Mouse (Mus musculus) right cerebral cortex, postnatal 36 days (tissue): Measurements from ENCODE around the gene Selenow.
"Not testable (repeated sequence)": the region's sequence is repeated elsewhere in the genome, so short reads cannot be mapped to it uniquely, and the experiment has no call there.

Experiments used
- DNase-seq, 2 experiments: peaks; one replicate each; pipeline ENCODE4 v3.0.0; 2022; ENCODE audit warnings: low spot score in 2 of 2, mixed read lengths in 1 of 2

Gene Selenow

DNA sequence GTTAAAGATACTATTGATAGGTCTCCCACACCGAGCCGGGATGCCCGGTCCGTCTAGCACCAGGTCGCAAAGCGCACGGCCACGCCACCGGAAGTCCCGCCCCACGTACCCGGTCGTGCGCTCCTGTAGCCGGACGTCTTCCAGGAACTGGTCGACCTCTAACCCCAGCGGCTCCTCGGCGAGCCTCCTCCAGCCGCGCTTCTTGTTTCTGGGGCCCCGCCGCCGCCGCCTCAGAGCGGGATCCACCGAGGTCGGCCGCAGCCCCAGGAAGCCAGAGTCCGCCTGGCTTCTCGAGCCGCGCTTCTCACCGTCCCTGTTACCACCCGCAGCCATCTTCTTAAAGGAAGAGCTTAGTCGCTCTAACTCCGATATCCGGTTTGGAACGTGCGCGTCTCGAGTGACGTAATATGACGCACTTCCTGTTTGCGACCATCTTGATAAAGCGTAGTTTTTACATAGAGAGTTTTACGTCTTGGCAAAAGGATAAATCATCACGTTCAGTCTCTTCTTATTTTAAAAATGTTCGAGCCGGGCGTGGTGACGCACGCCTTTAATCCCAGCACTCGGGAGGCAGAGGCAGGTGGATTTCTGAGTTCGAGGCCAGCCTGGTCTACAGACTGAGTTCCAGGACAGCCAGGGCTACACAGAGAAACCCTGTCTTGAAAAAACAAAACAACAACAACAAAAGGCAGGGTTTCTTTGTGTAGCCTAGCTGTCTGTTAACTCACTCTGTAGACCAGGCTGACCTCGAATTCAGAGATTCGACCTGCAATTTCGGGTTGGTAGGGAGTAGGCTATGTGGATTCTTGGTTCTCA is 23.7 kb upstream of the Selenow start, which contains the start of gene Nop53:
Gene Nop53 (minus strand): TSS at position 354 of the 816 bp plus-strand sequence.
- DNase-seq, result peak; percentile 94

DNA sequence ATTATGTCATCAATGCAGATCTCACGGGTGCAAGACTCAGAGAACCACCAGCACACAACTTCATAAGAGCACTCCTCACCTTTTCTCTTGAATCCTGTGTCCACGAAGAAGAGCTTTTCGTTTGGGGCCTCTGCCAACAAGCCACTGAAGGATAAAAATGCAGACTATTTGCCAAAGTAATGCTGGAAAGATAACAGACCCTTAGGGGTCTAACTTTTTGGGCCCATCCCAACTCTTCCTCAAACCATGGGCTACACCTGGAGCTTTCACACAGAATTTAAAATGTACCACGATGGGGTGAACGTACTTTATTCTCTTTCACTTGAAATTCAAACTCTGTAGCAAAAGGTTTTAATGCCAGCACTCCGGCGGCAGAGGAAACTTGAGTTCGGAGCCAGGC is 23.0 kb upstream of the Selenow start:
- DNase-seq, result no peak

GRCm38 (mm10) chr7:15944311-15944710 is 22.1 kb upstream of the Selenow start:
- DNase-seq, result no peak

DNA sequence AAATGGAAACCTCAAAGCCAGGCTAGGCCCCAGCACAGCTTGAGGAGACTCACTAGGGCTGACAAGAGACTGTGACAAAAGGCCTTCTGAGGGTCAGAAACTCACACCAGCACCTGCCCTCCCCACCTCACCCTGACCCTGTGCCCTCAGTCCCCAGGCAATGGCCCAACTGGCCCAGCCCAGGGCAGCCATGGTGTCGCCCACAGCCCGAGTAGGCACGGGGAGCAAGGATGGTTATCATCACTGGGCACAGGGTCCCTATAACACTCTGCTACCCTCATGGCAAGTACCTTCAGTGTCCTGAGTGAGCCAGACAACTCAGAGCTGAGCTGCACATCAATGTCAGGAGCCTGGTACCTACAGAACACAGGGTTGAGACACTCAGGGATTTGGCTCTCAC is 16.4 kb upstream of the Selenow start:
- DNase-seq, result no peak

- DNase-seq, result no peak
Measured at GRCm38 (mm10) chr7:15937491-15937890, 15.3 kb upstream of the Selenow start.

- DNase-seq, result peak; percentile 34 to 84
Measured at GRCm38 (mm10) chr7:15933437-15934359, 11.5 kb upstream of the Selenow start.

DNA sequence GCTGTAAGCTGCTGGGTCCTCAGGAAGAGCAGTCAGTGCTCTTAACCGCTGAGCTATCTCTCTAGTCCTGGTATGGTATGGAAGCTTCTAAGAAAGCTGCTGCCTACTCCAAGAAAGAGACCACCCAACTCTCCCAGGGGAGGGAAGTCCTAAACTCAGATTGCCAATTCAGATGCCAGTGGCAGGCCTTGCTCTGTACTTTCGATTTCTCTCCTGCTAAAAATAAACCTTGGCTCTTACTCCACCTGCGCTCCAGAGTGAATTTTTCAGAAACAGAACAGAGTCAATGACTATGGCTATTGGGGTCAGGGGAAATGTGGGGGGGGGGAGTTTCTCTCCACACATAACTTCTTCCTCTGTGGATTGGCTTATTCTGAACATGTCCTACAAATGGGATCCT is 9.4 kb upstream of the Selenow start:
- no peak for DNase-seq

GRCm38 (mm10) chr7:15930543-15930942 is 8.3 kb upstream of the Selenow start:
- no peak for DNase-seq

DNA sequence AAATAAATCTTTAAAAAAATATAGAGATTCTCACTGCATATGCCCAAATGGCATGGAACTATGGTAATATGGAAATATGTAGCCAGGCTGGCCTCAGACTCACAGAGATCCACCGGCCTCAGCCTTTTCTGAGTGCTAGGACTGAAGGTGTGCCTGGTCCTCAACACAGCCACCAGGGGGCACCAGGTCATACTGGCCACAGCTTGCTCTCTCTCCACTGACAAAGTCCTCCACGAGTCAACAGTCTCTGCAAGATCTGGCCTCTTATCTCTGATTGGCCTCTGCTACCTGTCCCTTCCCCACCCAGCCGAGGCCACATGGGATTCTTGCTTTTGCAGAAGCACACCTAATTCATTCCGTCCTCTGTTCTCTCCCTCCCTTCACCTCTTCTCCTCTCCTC is 7.7 kb upstream of the Selenow start:
- DNase-seq, result no peak

DNA sequence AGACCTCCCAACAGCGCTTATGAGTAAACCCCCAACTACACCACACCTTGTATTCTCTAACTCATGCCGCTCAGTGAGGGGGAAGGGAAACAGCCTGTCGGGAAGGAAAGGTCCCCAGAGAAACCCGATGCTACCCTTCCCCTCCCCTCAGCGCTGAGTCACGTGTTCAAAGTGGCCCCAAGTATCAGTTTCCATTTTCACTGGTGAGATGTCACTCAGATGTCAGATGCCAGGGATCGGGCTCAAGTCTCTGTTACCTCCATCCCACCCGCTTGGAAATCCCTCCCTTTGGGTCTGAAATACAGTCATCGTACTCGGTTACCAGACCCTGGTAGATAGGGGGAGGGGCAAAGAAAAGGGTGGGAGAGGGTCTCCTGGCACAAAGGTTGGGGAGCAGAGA is 406 bp downstream of the Selenow start:
- no peak for DNase-seq

- no peak for DNase-seq
Measured at GRCm38 (mm10) chr7:15920645-15921190, 1.5 kb downstream of the Selenow start.

DNA sequence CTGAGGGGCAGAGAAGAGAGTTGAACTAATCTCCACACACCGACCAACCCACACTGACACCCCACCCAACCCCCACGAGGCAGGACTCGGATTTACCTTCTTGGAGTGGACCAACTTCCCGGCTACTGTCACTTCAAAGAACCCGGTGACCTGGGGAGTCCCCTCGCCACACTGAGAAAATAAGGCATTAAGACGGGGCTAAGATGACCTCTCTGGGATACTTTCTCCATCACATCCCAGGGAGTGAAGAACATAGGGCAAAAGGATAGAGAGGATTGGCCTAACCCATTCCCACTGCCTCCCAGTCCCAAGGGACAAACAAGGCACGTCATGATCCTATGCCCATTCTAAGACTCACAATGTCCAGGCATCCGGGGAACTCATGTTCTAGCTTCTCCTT is 2.3 kb downstream of the Selenow start:
- DNase-seq, result no peak

GRCm38 (mm10) chr7:15918371-15918770 is 3.8 kb downstream of the Selenow start:
- no peak for DNase-seq

- DNase-seq, result no peak
Measured at GRCm38 (mm10) chr7:15916996-15917395, 5.2 kb downstream of the Selenow start.

DNA sequence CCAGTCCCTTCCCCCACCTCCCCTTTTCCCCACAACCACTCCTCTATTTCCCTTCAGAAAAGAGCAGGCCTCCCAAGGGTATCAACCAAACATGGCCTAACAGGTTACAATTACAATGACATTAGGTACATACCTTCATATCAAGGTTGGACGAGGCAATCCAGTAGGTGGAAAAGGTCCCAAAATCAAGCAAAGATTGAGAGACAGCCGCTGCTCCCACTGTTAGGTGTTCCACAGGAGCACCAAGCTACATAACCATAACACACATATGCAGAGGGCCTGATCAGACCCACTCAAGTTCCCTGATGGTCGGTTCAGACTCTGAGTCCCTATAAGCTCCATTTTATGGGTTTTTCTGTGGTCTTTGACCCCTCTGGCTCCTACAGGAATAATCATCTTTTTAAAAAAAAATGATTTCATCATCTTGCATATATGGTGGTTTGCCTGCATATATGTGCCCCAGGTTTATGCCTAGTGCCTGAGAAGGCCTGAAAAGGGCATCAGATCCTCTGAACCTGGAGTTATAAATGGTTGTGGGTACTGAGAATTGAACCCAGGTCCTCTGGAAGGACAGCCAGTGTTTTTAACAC is 6.0 kb downstream of the Selenow start:
- no peak for DNase-seq

DNA sequence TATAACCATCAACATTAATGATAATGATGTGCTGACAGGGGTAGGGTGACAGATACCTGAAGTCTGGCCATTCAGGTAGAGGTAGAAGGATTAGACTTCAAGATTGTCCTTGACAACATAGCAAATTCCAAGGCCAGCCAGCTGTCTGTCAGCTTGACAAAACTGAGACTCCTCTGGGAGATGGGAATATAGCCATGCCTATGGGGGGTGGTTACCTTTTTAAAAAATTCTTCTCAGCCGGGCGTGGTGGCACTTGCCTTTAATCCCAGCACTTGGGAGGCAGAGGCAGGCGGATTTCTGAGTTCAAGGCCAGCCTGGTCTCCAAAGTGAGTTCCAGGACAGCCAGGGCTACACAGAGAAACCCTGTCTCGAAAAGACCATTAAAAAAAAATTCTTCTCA is 6.5 kb downstream of the Selenow start:
- not testable (repeated sequence) for DNase-seq

DNA sequence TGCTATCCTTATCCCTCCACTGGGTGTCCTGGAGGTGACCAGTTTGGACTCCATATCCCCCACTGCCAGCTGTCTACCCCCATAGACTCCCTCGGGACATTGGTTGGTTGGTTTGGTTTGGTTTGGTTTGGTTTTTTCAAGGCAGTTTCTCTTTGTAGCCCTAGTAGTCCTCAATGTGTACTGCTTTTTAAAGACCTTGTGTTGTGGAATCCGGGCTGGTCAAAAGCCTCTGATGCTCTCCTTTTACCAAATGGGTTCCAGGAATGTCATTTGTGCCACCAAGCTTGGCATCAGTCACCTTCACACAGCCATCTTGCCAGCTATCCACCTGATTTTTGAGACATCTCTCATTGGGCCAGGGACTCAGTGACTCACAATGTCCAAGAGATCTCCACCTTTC is 7.5 kb downstream of the Selenow start:
- DNase-seq, result no peak

DNA sequence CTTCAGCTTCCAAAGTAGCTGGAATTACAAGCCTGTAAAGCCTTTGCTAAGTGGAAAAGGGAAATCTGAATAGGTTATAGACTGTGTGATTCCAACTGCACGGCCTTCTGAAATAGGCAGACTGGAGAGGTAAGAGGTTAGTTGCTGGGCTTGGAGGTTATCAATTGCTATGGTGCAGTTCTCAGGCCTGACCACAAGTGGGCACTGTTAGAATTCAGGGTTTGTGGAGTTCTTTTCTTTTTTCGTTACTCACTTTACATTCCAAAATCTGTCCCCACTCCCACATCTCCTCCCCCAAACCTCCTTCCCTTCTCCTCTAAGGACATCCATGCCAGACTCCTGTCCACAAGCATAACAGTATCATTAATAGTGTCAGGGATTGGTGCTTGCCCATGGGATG is 8.0 kb downstream of the Selenow start:
- no peak for DNase-seq

DNA sequence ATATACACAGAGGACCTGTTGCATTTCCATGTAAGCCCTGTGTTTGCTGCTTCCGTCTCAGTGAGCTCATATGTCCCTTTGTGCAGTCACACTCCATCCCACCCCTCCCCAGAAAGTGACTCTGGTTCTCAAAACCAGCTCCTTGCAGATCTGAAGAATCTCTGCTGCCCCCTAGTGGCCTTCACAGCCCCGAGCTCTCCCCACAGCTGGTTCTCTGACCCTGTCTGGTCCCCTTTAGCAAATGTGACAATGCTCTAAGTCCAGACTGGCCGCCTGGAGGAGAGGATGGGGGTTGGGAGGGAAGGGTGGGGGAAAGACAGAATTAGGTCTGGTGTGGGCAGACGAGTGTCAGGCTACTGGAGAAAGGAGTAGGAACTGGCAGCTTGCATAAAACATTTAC is 10.0 kb downstream of the Selenow start:
- DNase-seq, result peak in 1 of 2 experiments; percentile 34

- DNase-seq, result no peak
Measured at GRCm38 (mm10) chr7:15910521-15910920, 11.7 kb downstream of the Selenow start.

GRCm38 (mm10) chr7:15907971-15908590 is 14.1 kb downstream of the Selenow start:
- DNase-seq, result no peak

- DNase-seq, result no peak
Measured at GRCm38 (mm10) chr7:15906602-15907001, 15.6 kb downstream of the Selenow start.
